Comparison of ENCODE assay signal across 8 mouse cellular contexts in genomic region chr3:115711924-115712807, GRCm38 (mm10). TPM values are rescaled to one million over a fixed set of nuclear protein-coding genes. Genes with fewer than 3 reads are reported as not detected.
A peak's percentile ranks its signal among the peaks of the same experiment; 100 is the strongest.
DNase-seq lines count a peak whose midpoint lies in the region; ATAC-seq and TF ChIP-seq lines count a peak whose summit lies in the region.

No protein-coding gene starts in this region.

- peaks cover 2% of the 10 kb centered on the region for H3K27me3 ChIP-seq in CH12.LX (replicated peaks)
- no peaks in the 10 kb centered on the region for H3K27me3 ChIP-seq in heart, embryonic 13.5 days (replicated peaks)
- H3K27me3 ChIP-seq in liver, postnatal 0 days (ENCODE audit: insufficient read depth, low read length), result no peaks in the 10 kb centered on the region

- peaks cover 12% of the 10 kb centered on the region for H3K9me3 ChIP-seq in CH12.LX (replicated peaks; ENCODE audit: low read length)
- H3K9me3 ChIP-seq in heart, embryonic 13.5 days, result no peaks in the 10 kb centered on the region
- no peaks in the 10 kb centered on the region for H3K9me3 ChIP-seq in liver, postnatal 0 days (ENCODE audit: low read length)

- ATAC-seq in heart, embryonic 13.5 days (ENCODE audit: extremely low read depth, insufficient number of reproducible peaks, low FRiP score, low TSS enrichment), result no peak
- no peak for ATAC-seq in liver, postnatal 0 days
- ATAC-seq in monocyte, adult 5-6 weeks (replicated peaks; ENCODE audit: insufficient number of reproducible peaks, low FRiP score, low TSS enrichment, poor library complexity, severe bottlenecking), result no peak

- no peak for TF ChIP-seq POLR2A in CH12.LX (IDR thresholded peaks at IDR 0.05; ENCODE audit: low read depth, low read length)

- TF ChIP-seq RAD21 in CH12.LX (IDR thresholded peaks at IDR 0.05; ENCODE audit: low read depth, low read length), result no peak

- peaks cover 19 to 56% of the 10 kb centered on the region in 2 experiments for H3K4me1 ChIP-seq in CH12.LX (ENCODE audit: control insufficient read depth in 1 of 2, insufficient read depth in 2 of 2)
- peaks cover 56% of the 10 kb centered on the region for H3K4me1 ChIP-seq in heart, embryonic 13.5 days
- H3K4me1 ChIP-seq in liver, postnatal 0 days (ENCODE audit: insufficient read depth), result peaks cover 10% of the 10 kb centered on the region

- H3K4me3 ChIP-seq in CH12.LX (replicated peaks in 1 of 3; ENCODE audit: low read depth in 2 of 3, low read length in 2 of 3, poor library complexity in 1 of 3), result no peak overlapping the region
- peak overlapping the region; percentile 78 for H3K4me3 ChIP-seq in heart, embryonic 13.5 days
- peak overlapping the region; percentile 57 for H3K4me3 ChIP-seq in liver, postnatal 0 days (ENCODE audit: low read depth, low read length)

- DNase-seq in heart, adult 11 months, result peak; percentile 92
- DNase-seq in heart, postnatal 14 days, result no peak
- no peak for DNase-seq in CH12.LX (ENCODE audit: extremely low read depth)
- DNase-seq in liver, postnatal 0 days, result no peak
- DNase-seq in right cerebral cortex, adult 18-20 months, result no peak
- DNase-seq in left cerebral cortex, postnatal 10 days (ENCODE audit: extremely low spot score in 1 of 2, low spot score in 2 of 2), result no peak

- 76% methylated on average over 27 of the region's 27 CpGs for WGBS in heart, embryonic 13.5 days
- WGBS in liver, postnatal 0 days (ENCODE audit: insufficient replicate concordance), result 83% methylated on average over 27 of the region's 27 CpGs

- intact Hi-C loops in heart, postnatal 14 days (cut with DNase I), result loop anchor here (1.0 to 2.0 kb wide), 4 partner anchors 49 to 267 kb away; no protein-coding TSS in a partner anchor
- intact Hi-C loops in left cerebral cortex, postnatal 10 days (cut with DNase I), result loop anchor here (5.0 kb wide), 1 partner anchor 50 kb away; no protein-coding TSS in a partner anchor

- no peak for TF ChIP-seq CTCF in CH12.LX (conservative IDR thresholded peaks at IDR 0.05 in 1 of 2, IDR thresholded peaks at IDR 0.05 in 1 of 2; ENCODE audit: low read depth in 2 of 2, low read length in 2 of 2)
- no peak for TF ChIP-seq CTCF in liver, postnatal 0 days (IDR thresholded peaks at IDR 0.05; ENCODE audit: low read depth)

- in situ Hi-C loops in CH12.LX (cut with MboI; ENCODE audit: low pct_ligation_motif_present, low pct_unique_long_range_greater_than_20kb, low sequenced_read_pairs), result loop anchor here (5.0 kb wide), 1 partner anchor 50 kb away; no protein-coding TSS in a partner anchor

- peak overlapping the region; percentile 54; the same call in 1 of the 2 replicates for H3K4me2 ChIP-seq in CH12.LX (ENCODE audit: insufficient read depth, low read depth, poor library complexity, severe bottlenecking)
- H3K4me2 ChIP-seq in heart, embryonic 13.5 days, result peak overlapping the region; percentile 78
- H3K4me2 ChIP-seq in liver, postnatal 0 days (ENCODE audit: low read depth, low read length), result peak overlapping the region; percentile 93

- no peaks in the 10 kb centered on the region for H3K79me2 ChIP-seq in CH12.LX (replicated peaks; ENCODE audit: control insufficient read depth, extremely low read depth, insufficient read depth, poor library complexity, severe bottlenecking)

- no peak overlapping the region for H3K27ac ChIP-seq in CH12.LX (ENCODE audit: insufficient read depth, low read depth)
- H3K27ac ChIP-seq in heart, embryonic 13.5 days (replicated peaks), result peak overlapping the region; percentile 99
- H3K27ac ChIP-seq in liver, postnatal 0 days (ENCODE audit: low read depth), result no peak overlapping the region

- no peak for TF ChIP-seq EP300 in CH12.LX (IDR thresholded peaks at IDR 0.05; ENCODE audit: low read length)
- TF ChIP-seq EP300 in liver, postnatal 0 days (IDR thresholded peaks at IDR 0.05; ENCODE audit: low read depth), result no peak

- dilution Hi-C loops in CH12.LX (cut with MboI; ENCODE audit: extremely low pct_ligation_motif_present, extremely low pct_unique_long_range_greater_than_20kb, low sequenced_read_pairs), result no loop called here

- no peak overlapping the region for H3K9ac ChIP-seq in CH12.LX (ENCODE audit: insufficient read depth, low read depth)
- peak overlapping the region; percentile 96 for H3K9ac ChIP-seq in heart, embryonic 13.5 days
- H3K9ac ChIP-seq in liver, postnatal 0 days (replicated peaks), result 0 out of 2 replicates have a peak overlapping the region, but pooled peaks have one; percentile 6

- peaks cover 7 to 32% of the 10 kb centered on the region in 2 experiments for H3K36me3 ChIP-seq in CH12.LX (replicated peaks in 1 of 2; ENCODE audit: control insufficient read depth in 1 of 2, insufficient read depth in 1 of 2, low read length in 1 of 2)
- H3K36me3 ChIP-seq in heart, embryonic 13.5 days, result peaks cover 49% of the 10 kb centered on the region
- H3K36me3 ChIP-seq in liver, postnatal 0 days (replicated peaks; ENCODE audit: insufficient read depth, low read length), result peaks cover 13% of the 10 kb centered on the region

TF ChIP-seq in CH12.LX, 34 proteins besides CTCF, POLR2A, EP300 and RAD21:
- TF ChIP-seq USF2 (conservative IDR thresholded peaks at IDR 0.05; ENCODE audit: low read depth, low read length) (no peak), ZNF384 (IDR thresholded peaks at IDR 0.05; ENCODE audit: low read depth, low read length) (no peak), UBTF (IDR thresholded peaks at IDR 0.05; ENCODE audit: low read depth, low read length) (no peak), USF1 (IDR thresholded peaks at IDR 0.05; ENCODE audit: low read depth, low read length) (no peak), TBP (conservative IDR thresholded peaks at IDR 0.05; ENCODE audit: low read depth, low read length) (no peak), NRF1 (IDR thresholded peaks at IDR 0.05; ENCODE audit: low read depth, low read length) (no peak), TCF12 (IDR thresholded peaks at IDR 0.05; ENCODE audit: low read depth, low read length) (no peak)

RNA-seq across cellular contexts. Expression of gene S1pr1, which starts 2.7 kb away (rescaled TPM):
- 100 to 1,000 TPM in 1 of 2 experiments, 10 to 100 TPM in 1; 99.1 to 105 TPM for total RNA-seq in heart, postnatal 14 days (2021)
- total RNA-seq in CH12.LX (2012; rRNA removed) (1.4 and 1.8 TPM in 2 replicates), CH12.LX (2014; rRNA removed) (4.1 and 4.6 TPM in 2 replicates)
- 6.1 and 7.1 TPM in 2 replicates for polyA plus RNA-seq in CH12.LX (2012; ENCODE audit: insufficient read length, low read depth)
- 76.9 and 80.8 TPM in 2 replicates for polyA plus RNA-seq in heart, embryonic 13.5 days (2015; fragmentation: Nextera tagmentation; extraction: Ambion mirVana)
- polyA plus RNA-seq in liver, postnatal 0 days (2015; fragmentation: Nextera tagmentation; extraction: Ambion mirVana), result 10.3 and 11.1 TPM in 2 replicates
- total RNA-seq in left cerebral cortex, postnatal 10 days (2021), result 10 to 100 TPM; 49.3 to 56.3 TPM
- total RNA-seq in monocyte, adult 5-6 weeks (2017), result 37.8 to 51.4 TPM (median 40.3 TPM) in 3 replicates

Comparison
In these comparisons a context has a peak if more than half of its experiments do, and no peak if none do; other contexts are left out.
1. H3K4me3 ChIP-seq: peak in heart, embryonic 13.5 days (single experiment) and liver, postnatal 0 days (single experiment); none in CH12.LX (0 of 3).
2. Peak in every context shown above with its lines, with median percentiles within 50 percentile points of each other: H3K4me2 ChIP-seq.